Mouse (Mus musculus) adrenal gland (tissue): ENCODE data around the gene Acmsd.
"Not testable (repeated sequence)": the region's sequence is repeated elsewhere in the genome, so short reads cannot be mapped to it uniquely, and the experiment has no call there.

Experiments
- intact Hi-C: fragments of 180-260 bp; cut with DNase I; formaldehyde crosslinking; loops from one replicate; pipeline ENCODE4 v1.15.1; 2025
- long read RNA-seq, 2 experiments: library from polyadenylated mRNA; unstranded; transcript quantifications; one replicate each; pipeline ENCODE4 v2.0.0; 2020; ENCODE audit warnings: borderline replicate concordance in 1 of 2; ENCODE audit not compliant: insufficient replicate concordance in 1 of 2

Acmsd gene
- long read RNA-seq, experiment 1, result 0 reads
- long read RNA-seq, experiment 2, result 0 reads

DNA sequence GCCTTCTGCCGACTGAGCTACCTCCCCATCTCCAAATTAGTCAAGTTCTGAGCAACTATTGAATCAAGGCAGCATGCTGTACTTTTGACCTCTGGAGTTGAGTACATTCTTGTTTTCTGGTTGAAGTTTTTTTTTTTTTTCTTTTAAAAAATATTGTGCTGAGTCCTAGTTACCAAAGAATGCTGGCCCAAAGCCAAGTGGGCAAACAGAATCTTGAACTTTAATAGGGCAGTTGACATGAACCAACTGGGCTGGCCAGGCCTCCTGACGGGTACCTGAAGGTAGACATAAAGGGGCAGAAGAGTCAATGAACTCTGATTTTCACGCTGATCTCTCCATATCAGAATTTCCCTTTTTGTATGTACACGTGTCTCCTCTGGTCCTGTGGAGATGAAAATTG lies at the start of gene Acmsd:
Gene Acmsd, plus strand, starts transcription at position 318 of the 400 bp plus-strand sequence.
- intact Hi-C loops, result no loop called here

- intact Hi-C loops, result loop anchor here (2.0 kb wide), 1 partner anchor 179 kb away; no protein-coding TSS in a partner anchor
Measured at GRCm38 (mm10) chr1:127679498-127680133, 49.6 kb upstream of the Acmsd start, which contains the start of gene Tmem163. Gene Tmem163, minus strand, starts transcription at chr1:127679548.

DNA sequence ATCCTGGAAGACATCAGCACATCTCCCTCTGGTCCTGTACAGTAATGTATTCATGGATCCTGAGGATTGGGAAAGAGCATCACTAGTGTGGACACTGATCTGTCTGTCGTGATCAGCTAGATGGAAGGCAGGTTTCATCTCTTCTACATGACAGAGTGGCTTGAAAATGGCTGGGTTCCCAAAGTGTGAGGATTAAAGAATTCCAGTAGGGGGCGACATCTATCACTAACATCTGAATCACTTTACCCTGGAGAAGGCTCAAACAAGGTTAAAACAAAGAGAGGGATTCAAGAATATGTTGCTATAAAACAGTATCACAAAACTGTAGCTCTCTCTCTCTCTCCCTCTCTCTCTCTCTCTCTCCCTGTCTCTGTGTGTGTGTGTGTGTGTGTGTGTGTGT lies 32.7 kb upstream of the Acmsd start:
- intact Hi-C loops, result loop anchor here (5.0 kb wide), 1 partner anchor 71 kb away; no protein-coding TSS in a partner anchor

DNA sequence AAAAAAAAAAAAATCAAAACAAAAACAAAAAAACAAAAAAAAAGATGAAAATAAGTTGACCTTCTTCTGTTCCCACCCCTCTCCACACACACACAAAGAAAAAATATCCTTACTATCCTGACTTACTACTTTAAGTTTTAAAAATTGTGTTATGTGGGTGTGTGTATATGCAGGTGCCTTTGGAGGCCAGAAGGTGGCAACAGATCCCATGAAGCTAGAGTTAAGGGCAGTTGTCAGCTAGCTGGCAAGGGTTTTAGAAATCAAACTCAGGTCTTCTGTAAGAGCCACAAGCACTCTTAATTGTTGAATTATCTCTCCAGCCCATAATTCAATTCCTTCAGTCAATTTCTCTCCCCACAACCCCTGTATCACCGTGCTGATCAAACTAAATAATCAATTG lies 27.0 kb upstream of the Acmsd start:
- intact Hi-C loops, result no loop called here

- intact Hi-C loops, result no loop called here
Measured at GRCm38 (mm10) chr1:127706269-127706668, 22.9 kb upstream of the Acmsd start.

GRCm38 (mm10) chr1:127716441-127716840 lies 12.8 kb upstream of the Acmsd start:
- intact Hi-C loops, result no loop called here

GRCm38 (mm10) chr1:127718290-127718689 lies 10.9 kb upstream of the Acmsd start:
- intact Hi-C loops, result no loop called here

GRCm38 (mm10) chr1:127723596-127723995 lies 5.6 kb upstream of the Acmsd start:
- intact Hi-C loops, result no loop called here

DNA sequence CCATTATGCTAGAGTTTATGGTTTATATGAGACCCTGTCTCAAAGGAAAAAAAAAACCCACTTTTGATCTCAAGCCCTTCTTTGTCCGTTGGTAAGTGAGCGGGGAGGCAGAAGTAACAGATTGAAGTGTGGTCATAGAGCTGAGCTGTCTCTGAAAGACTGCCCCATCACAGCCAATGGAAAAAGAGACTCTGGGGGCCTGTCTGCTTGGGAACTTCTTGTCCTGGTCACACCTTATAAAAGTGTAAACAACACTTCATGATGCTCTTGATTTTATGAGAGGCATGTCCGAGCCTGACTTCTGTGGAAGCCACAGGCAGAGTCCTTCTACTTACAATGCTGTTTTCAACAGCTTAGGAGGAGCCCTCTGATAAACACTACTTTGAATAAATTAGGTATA lies 1.9 kb downstream of the Acmsd start:
- intact Hi-C loops, result no loop called here

DNA sequence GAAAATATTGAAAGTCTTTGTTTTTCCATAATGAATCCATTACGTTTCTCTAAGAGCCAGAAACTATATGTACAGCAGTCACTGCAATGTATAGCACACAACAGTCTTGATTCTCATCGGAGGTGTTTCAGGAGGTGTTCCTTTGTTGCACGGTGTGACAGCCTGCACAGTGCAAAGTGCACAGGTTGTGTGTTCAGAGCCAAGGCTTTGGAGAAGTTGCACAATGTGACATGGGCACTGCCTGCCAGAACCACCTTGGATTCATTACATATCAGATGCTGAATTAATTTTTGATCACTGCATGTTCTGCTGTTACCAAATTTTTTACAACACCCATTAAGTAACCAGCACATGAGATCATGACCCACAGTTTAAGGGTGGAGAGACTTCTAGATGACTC lies 3.2 kb downstream of the Acmsd start:
- intact Hi-C loops, result no loop called here

GRCm38 (mm10) chr1:127732841-127733240 lies 3.6 kb downstream of the Acmsd start:
- intact Hi-C loops, result no loop called here

DNA sequence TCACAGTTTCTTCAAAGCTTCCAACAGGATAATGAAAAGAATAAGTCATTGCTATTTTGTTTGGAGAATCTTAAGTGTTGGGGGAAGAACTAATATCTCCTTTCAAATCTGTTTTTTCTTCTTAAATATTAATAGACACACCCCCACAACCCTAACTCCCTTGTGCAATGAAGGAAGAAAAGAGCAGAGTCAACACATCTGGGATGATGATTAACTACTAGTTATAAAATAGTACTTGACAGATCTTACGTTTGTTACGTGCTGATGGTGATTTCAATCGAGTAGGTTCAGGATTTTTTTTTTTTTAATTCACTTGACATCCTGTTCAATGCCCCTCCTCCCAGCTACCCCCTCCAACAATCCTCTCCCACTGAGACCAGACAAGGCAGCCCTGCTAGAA lies 6.1 kb downstream of the Acmsd start:
- intact Hi-C loops, result no loop called here

GRCm38 (mm10) chr1:127750401-127751102 lies 21.3 kb downstream of the Acmsd start:
- intact Hi-C loops, result no loop called here

- intact Hi-C loops, result no loop called here
Measured at GRCm38 (mm10) chr1:127755806-127756205, 26.6 kb downstream of the Acmsd start.

GRCm38 (mm10) chr1:127756331-127757163 lies 27.3 kb downstream of the Acmsd start:
- intact Hi-C loops, result no loop called here

- intact Hi-C loops, result not testable (repeated sequence)
Measured at GRCm38 (mm10) chr1:127757164-127757545, 27.9 kb downstream of the Acmsd start.

GRCm38 (mm10) chr1:127765468-127765867 lies 36.3 kb downstream of the Acmsd start:
- intact Hi-C loops, result loop anchor here (2.0 to 5.0 kb wide), 2 partner anchors 68 to 265 kb away; no protein-coding TSS in a partner anchor

- intact Hi-C loops, result loop anchor here (5.0 kb wide), 1 partner anchor 69 kb away; no protein-coding TSS in a partner anchor
Measured at GRCm38 (mm10) chr1:127766741-127767140, 37.5 kb downstream of the Acmsd start.

GRCm38 (mm10) chr1:127773198-127773802 lies 44.1 kb downstream of the Acmsd start:
- intact Hi-C loops, result no loop called here

DNA sequence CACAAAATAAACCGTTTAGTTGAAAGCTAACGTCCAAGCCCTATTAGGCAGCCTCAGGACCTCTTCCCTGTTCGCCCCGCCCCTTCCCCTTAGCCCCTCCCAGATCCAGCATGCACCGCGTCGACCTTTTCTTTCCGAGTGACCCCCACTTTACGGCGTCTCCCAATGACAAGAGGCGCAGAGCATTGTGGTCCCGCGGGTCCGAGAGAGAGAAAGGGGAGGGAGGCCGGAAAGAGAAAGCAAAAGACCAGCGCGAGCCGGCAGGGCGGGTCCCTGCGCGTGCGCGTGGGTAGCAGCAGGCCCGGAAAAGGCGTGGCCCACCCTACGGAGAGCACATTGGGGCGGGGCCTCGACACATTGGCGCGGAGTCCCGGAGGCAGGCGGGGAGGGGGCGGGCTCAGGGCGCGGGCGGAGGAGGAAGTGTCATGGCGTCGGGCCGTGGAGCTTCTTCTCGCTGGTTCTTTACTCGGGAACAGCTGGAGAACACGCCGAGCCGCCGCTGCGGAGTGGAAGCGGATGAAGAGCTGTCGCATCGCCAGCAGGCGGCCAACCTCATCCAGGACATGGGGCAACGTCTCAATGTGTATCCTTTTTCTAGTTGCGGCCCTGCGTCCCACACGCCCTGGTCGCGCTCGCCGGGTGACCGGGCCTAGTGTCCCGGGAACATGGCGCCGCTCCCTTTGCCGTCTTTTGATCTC lies 44.7 kb downstream of the Acmsd start, which contains the start of gene Ccnt2:
Gene Ccnt2, plus strand, starts transcription at position 362 of the 698 bp plus-strand sequence.
- intact Hi-C loops, result no loop called here

- intact Hi-C loops, result no loop called here
Measured at GRCm38 (mm10) chr1:127774501-127774880, 45.3 kb downstream of the Acmsd start.
